Mouse (Mus musculus) olfactory bulb, adult 2 months (tissue): Measurements from ENCODE around the gene Gm45799.

Experiments
- CTCF ChIP-seq: fragments of 200-500 bp; IDR thresholded peaks from 2 replicates; pipeline ENCODE4 v1.5.1; 2012; ENCODE audit warnings: low read depth, mild to moderate bottlenecking, low read length, moderate library complexity; ENCODE audit not compliant: insufficient read depth
- POLR2A ChIP-seq: fragments of 200-500 bp; IDR thresholded peaks from 2 replicates; pipeline ENCODE4 v1.6.1; 2012; ENCODE audit warnings: mild to moderate bottlenecking, low read depth, low read length, moderate library complexity; ENCODE audit not compliant: insufficient read depth

- peak; percentile 63 for TF ChIP-seq POLR2A
- no peak for TF ChIP-seq CTCF
Measured at GRCm38 (mm10) chr7:105640233-105640893, at the start of gene Gm45799, which contains the start of gene Arfip2.
